Mouse (Mus musculus) heart, embryonic 14.5 days (tissue): ENCODE data around the gene Btbd11. TPM values are rescaled to one million over a fixed set of nuclear protein-coding genes. Genes with fewer than 3 reads are reported as not detected.

Source experiments
- ATAC-seq: fragments of 200-750 bp; cut with Nextera tagmentation; 2 replicates; pipeline ENCODE4 v1.8.0; 2017; ENCODE audit warnings: low read depth, moderate TSS enrichment; ENCODE audit not compliant: insufficient number of reproducible peaks, insufficient read depth, low FRiP score
- H3K27ac ChIP-seq, 2 experiments: fragments of 200-500 bp in 1 of 2; fragments of 300-500 bp in 1 of 2; sonication (generic) in 1 of 2; replicated peaks in 1 of 2; 2 replicates each; pipeline ENCODE4 v1.5.1; 2012 to 2014; ENCODE audit warnings: low read depth in 2 of 2, low read length in 2 of 2, control low read depth in 1 of 2, mild to moderate bottlenecking in 1 of 2, mixed read lengths in 1 of 2; ENCODE audit not compliant: control insufficient read depth in 1 of 2, insufficient read depth in 1 of 2
- H3K27me3 ChIP-seq: fragments of 300-500 bp; sonication (generic); 2 replicates; pipeline ENCODE4 v1.6.1; 2014; ENCODE audit warnings: mild to moderate bottlenecking, low read length, control low read depth; ENCODE audit not compliant: control insufficient read depth, insufficient read depth
- H3K36me3 ChIP-seq: fragments of 300-500 bp; sonication (generic); 2 replicates; pipeline ENCODE4 v1.6.1; 2014; ENCODE audit warnings: mild to moderate bottlenecking, control low read depth, low read length, mixed read lengths; ENCODE audit not compliant: control insufficient read depth, insufficient read depth
- H3K4me1 ChIP-seq, 2 experiments: fragments of 200-500 bp in 1 of 2; fragments of 300-500 bp in 1 of 2; sonication (generic) in 1 of 2; 2 replicates each; pipeline ENCODE4 v1.6.1; 2012 to 2014; ENCODE audit warnings: low read length in 2 of 2, control low read depth in 1 of 2, mixed read lengths in 1 of 2; ENCODE audit not compliant: control insufficient read depth in 2 of 2, insufficient read depth in 2 of 2
- H3K4me2 ChIP-seq: fragments of 300-500 bp; sonication (generic); 2 replicates; pipeline ENCODE4 v1.6.1; 2014; ENCODE audit warnings: mild to moderate bottlenecking, low read length
- H3K4me3 ChIP-seq, 2 experiments: fragments of 200-500 bp in 1 of 2; fragments of 300-500 bp in 1 of 2; sonication (generic) in 1 of 2; 2 replicates each; pipeline ENCODE4 v1.5.1; 2012 to 2014; ENCODE audit warnings: low read length in 2 of 2, mild to moderate bottlenecking in 2 of 2, control low read depth in 1 of 2, low read depth in 1 of 2, moderate library complexity in 1 of 2; ENCODE audit not compliant: control insufficient read depth in 1 of 2, insufficient read depth in 1 of 2
- H3K9ac ChIP-seq: fragments of 300-500 bp; sonication (generic); 2 replicates; pipeline ENCODE4 v1.6.1; 2014; ENCODE audit warnings: mild to moderate bottlenecking, low read length
- H3K9me3 ChIP-seq: fragments of 300-500 bp; sonication (generic); 2 replicates; pipeline ENCODE4 v1.6.1; 2016; ENCODE audit warnings: low read length, control low read depth; ENCODE audit not compliant: control insufficient read depth
- WGBS: fragments of 180-500 bp; shearing (Covaris S2); extraction: QIAGEN DNeasy Blood & Tissue Kit; methylation state at CpG from one replicate; pipeline ENCODE4 v1.1.7; 2014; 5-methylcytosine and 5-hydroxymethylcytosine counted together
- polyA plus RNA-seq: library from polyadenylated mRNA; unstranded; fragments of >200 nt; fragmentation: Nextera tagmentation; extraction: Ambion mirVana; gene quantifications from 2 replicates; pipeline ENCODE4 v1.2.1, GENCODE M21; 2014

The Btbd11 gene
- polyA plus RNA-seq, 1 experiment from 2014 or later, result 0.73 TPM

GRCm38 (mm10) chr10:85640408-85640807 is 253.8 kb downstream of the Btbd11 start:
- no peaks in the 10 kb centered on the region for H3K4me1 ChIP-seq
- no peak overlapping the region for H3K27ac ChIP-seq
- no peaks in the 10 kb centered on the region for H3K36me3 ChIP-seq
- 82% methylated on average over 8 of the region's 8 CpGs for WGBS
- no peak for ATAC-seq
- peaks cover 4% of the 10 kb centered on the region; the same call in 1 of the 2 replicates for H3K27me3 ChIP-seq
- no peak overlapping the region for H3K4me2 ChIP-seq
- H3K4me3 ChIP-seq, result no peak overlapping the region
- H3K9ac ChIP-seq, result no peak overlapping the region
- H3K9me3 ChIP-seq, result no peaks in the 10 kb centered on the region

GRCm38 (mm10) chr10:85645346-85645745 is 258.7 kb downstream of the Btbd11 start:
- Histone ChIP-seq H3K4me3 (no peak overlapping the region), H3K9ac (no peak overlapping the region), H3K27me3 (no peaks in the 10 kb centered on the region), H3K36me3 (no peaks in the 10 kb centered on the region), H3K27ac (no peak overlapping the region), H3K9me3 (no peaks in the 10 kb centered on the region), H3K4me1 (peaks cover 0 to 2% of the 10 kb centered on the region in 2 experiments; a peak in 1 of 4 replicates), H3K4me2 (no peak overlapping the region)
- no peak for ATAC-seq
- 78% methylated on average over 6 of the region's 6 CpGs for WGBS

- Histone ChIP-seq H3K4me3 (no peak overlapping the region), H3K9ac (no peak overlapping the region), H3K4me1 (peaks cover 2 to 4% of the 10 kb centered on the region in 2 experiments; a peak in 2 of 4 replicates), H3K36me3 (no peaks in the 10 kb centered on the region), H3K27me3 (no peaks in the 10 kb centered on the region), H3K27ac (no peak overlapping the region), H3K4me2 (peak overlapping the region; percentile 21; the same call in 1 of the 2 replicates), H3K9me3 (no peaks in the 10 kb centered on the region)
- WGBS, result 29% methylated on average over 7 of the region's 7 CpGs
- no peak for ATAC-seq
These were observed 265.1 kb downstream of the Btbd11 start for GRCm38 (mm10) chr10:85651706-85652105.

- peak; percentile 79 for ATAC-seq
- Histone ChIP-seq H3K36me3 (no peaks in the 10 kb centered on the region), H3K9ac (no peak overlapping the region), H3K4me3 (no peak overlapping the region), H3K27ac (0 out of 4 replicates have a peak overlapping the region, but pooled peaks of 1 of the 2 experiments have one; percentile 5), H3K9me3 (no peaks in the 10 kb centered on the region), H3K4me2 (no peak overlapping the region), H3K27me3 (no peaks in the 10 kb centered on the region), H3K4me1 (peaks cover 0 to 4% of the 10 kb centered on the region in 2 experiments; a peak in 1 of 4 replicates)
- WGBS, result 38% methylated on average over 4 of the region's 4 CpGs
These were observed 269.3 kb downstream of the Btbd11 start for GRCm38 (mm10) chr10:85655881-85656280.

- Histone ChIP-seq H3K27ac (no peak overlapping the region), H3K4me3 (no peak overlapping the region), H3K27me3 (no peaks in the 10 kb centered on the region), H3K9me3 (no peaks in the 10 kb centered on the region), H3K9ac (no peak overlapping the region), H3K4me2 (no peak overlapping the region), H3K4me1 (peaks cover 0 to 4% of the 10 kb centered on the region in 2 experiments; a peak in 1 of 4 replicates), H3K36me3 (no peaks in the 10 kb centered on the region)
- 80% methylated on average over 10 of the region's 10 CpGs for WGBS
- no peak for ATAC-seq
These were observed 271.3 kb downstream of the Btbd11 start for GRCm38 (mm10) chr10:85657886-85658285.

- H3K27ac ChIP-seq, result no peak overlapping the region
- no peak overlapping the region for H3K4me2 ChIP-seq
- 74% methylated on average over 8 of the region's 8 CpGs for WGBS
- no peak for ATAC-seq
- no peaks in the 10 kb centered on the region for H3K4me1 ChIP-seq
- H3K9ac ChIP-seq, result no peak overlapping the region
- H3K27me3 ChIP-seq, result no peaks in the 10 kb centered on the region
- H3K36me3 ChIP-seq, result no peaks in the 10 kb centered on the region
- no peaks in the 10 kb centered on the region for H3K9me3 ChIP-seq
- H3K4me3 ChIP-seq, result no peak overlapping the region
These were observed 286.9 kb downstream of the Btbd11 start for GRCm38 (mm10) chr10:85673512-85673921.

GRCm38 (mm10) chr10:85678635-85679034 is 292.0 kb downstream of the Btbd11 start:
- no peak for ATAC-seq
- H3K4me2 ChIP-seq, result no peak overlapping the region
- WGBS, result 26% methylated on average over 4 of the region's 4 CpGs
- H3K27ac ChIP-seq, result no peak overlapping the region
- no peak overlapping the region for H3K4me3 ChIP-seq
- no peaks in the 10 kb centered on the region for H3K9me3 ChIP-seq
- no peaks in the 10 kb centered on the region for H3K27me3 ChIP-seq
- no peaks in the 10 kb centered on the region for H3K4me1 ChIP-seq
- no peak overlapping the region for H3K9ac ChIP-seq
- no peaks in the 10 kb centered on the region for H3K36me3 ChIP-seq

GRCm38 (mm10) chr10:85682446-85682845 is 295.8 kb downstream of the Btbd11 start:
- no peak for ATAC-seq
- H3K36me3 ChIP-seq, result no peaks in the 10 kb centered on the region
- no peaks in the 10 kb centered on the region for H3K27me3 ChIP-seq
- H3K4me3 ChIP-seq, result no peak overlapping the region
- 85% methylated on average over 9 of the region's 9 CpGs for WGBS
- H3K9ac ChIP-seq, result no peak overlapping the region
- no peaks in the 10 kb centered on the region for H3K9me3 ChIP-seq
- no peaks in the 10 kb centered on the region for H3K4me1 ChIP-seq
- no peak overlapping the region for H3K4me2 ChIP-seq
- no peak overlapping the region for H3K27ac ChIP-seq
